Mouse (Mus musculus) G1E (cell line): ENCODE measurements at regions not wholly inside any gene's neighbourhood (a gene's known extent, or its start where the extent isn't known, plus 50 kb on each side); places are given as distances from the start of the nearest gene placed in this dataset.

Experiments
- ATAC-seq: 2 replicates; pipeline ENCODE4 v1.8.0; 2016; ENCODE audit warnings: mild to moderate bottlenecking; ENCODE audit not compliant: insufficient number of reproducible peaks, poor library complexity, low FRiP score, severe bottlenecking; ENCODE audit errors: extremely low read depth
- DNase-seq: peaks from one replicate; pipeline ENCODE4 v3.0.0; 2012; ENCODE audit warnings: low spot score
- H3K27me3 ChIP-seq: 2 replicates; pipeline ENCODE4 v1.6.1; 2012; ENCODE audit warnings: mild to moderate bottlenecking, low read length, inconsistent platforms; ENCODE audit not compliant: insufficient read depth
- H3K36me3 ChIP-seq: replicated peaks from 2 replicates; pipeline ENCODE3; 2012; ENCODE audit warnings: mild to moderate bottlenecking, inconsistent platforms
- H3K4me1 ChIP-seq: 2 replicates; pipeline ENCODE4 v1.6.1; 2012; ENCODE audit warnings: low read depth, low read length, inconsistent platforms, mixed read lengths; ENCODE audit not compliant: insufficient read depth
- H3K4me3 ChIP-seq: 2 replicates; pipeline ENCODE4 v1.5.1; 2012; ENCODE audit warnings: low read depth, mild to moderate bottlenecking, inconsistent platforms, low read length, moderate library complexity, mixed read lengths
- H3K9me3 ChIP-seq: replicated peaks from 2 replicates; pipeline ENCODE4 v1.6.1; 2012; ENCODE audit warnings: inconsistent platforms
- CTCF ChIP-seq: IDR thresholded peaks from 2 replicates; pipeline ENCODE4 v1.5.1; 2012; ENCODE audit warnings: low read depth, low read length, inconsistent platforms, mixed read lengths
- GATA1 ChIP-seq: IDR thresholded peaks from 2 replicates; pipeline ENCODE4 v1.6.1; 2012; ENCODE audit warnings: borderline replicate concordance, low read length, inconsistent platforms, mixed read lengths
- GATA2 ChIP-seq: IDR thresholded peaks from 2 replicates; pipeline ENCODE4 v1.6.1; 2012; ENCODE audit warnings: low read depth, low read length, inconsistent platforms, borderline replicate concordance
- POLR2AphosphoS5 ChIP-seq: IDR thresholded peaks from 2 replicates; pipeline ENCODE4 v1.6.1; 2012; ENCODE audit warnings: low read depth, low read length, inconsistent platforms; ENCODE audit not compliant: insufficient replicate concordance
- TAL1 ChIP-seq: conservative IDR thresholded peaks from 2 replicates; pipeline ENCODE4 v1.6.1; 2012; ENCODE audit warnings: low read depth, low read length, inconsistent platforms, mixed read lengths

DNA sequence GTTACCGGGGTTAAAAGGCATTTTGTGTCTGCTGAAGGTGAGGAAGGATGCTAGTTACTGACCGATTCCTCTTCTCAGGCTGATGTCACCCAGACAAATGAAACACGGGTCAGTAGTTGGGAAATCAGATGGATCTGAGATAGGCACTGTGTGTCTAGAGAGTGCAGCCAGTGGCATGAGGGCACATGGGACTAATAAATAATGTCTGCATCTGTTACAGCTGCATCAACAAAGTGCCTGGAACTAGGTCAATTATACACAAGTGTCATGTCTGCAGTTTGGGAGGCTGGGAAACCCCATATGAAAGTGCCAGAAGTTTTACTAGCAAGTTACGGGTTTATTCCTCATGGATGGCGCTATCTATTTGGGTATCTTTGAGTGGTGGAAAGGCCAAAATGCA lies 68.8 kb downstream of the Cxcl12 start:
- no peak for DNase-seq

DNA sequence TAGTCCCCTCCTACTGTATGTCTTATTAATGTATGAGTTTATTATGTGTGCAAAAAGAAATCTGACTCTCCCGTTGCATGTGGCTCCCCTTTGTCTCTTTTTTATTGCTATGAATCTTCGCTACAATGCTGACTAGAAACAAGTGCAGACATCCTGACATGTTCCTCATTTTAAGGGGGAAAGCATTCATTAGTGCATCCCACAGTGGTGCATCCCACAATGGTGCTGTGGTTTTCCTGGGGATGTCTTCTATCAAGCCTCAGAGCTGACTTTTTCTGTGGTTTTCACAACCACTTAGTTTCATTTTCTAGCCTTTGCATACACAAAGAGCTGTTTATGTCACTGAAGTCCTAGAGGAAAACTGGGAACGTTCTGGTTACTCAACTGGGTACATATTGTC lies 72.9 kb downstream of the Cxcl12 start:
- Histone ChIP-seq H3K4me1 (no peaks in the 10 kb centered on the region), H3K27me3 (no peaks in the 10 kb centered on the region), H3K4me3 (no peak overlapping the region), H3K36me3 (no peaks in the 10 kb centered on the region), H3K9me3 (peaks cover 54% of the 10 kb centered on the region)
- DNase-seq = no peak
- no peak for TF ChIP-seq GATA1
- no peak for TF ChIP-seq GATA2
- TF ChIP-seq CTCF = no peak
- no peak for TF ChIP-seq TAL1
- TF ChIP-seq POLR2AphosphoS5 = no peak
- no peak for ATAC-seq

More for the DNA sequence above, 68.8 kb downstream of the Cxcl12 start:
- Histone ChIP-seq H3K9me3 (peaks cover 38% of the 10 kb centered on the region), H3K27me3 (no peaks in the 10 kb centered on the region), H3K4me1 (no peaks in the 10 kb centered on the region), H3K36me3 (no peaks in the 10 kb centered on the region), H3K4me3 (no peak overlapping the region)
- no peak for TF ChIP-seq GATA1
- no peak for TF ChIP-seq POLR2AphosphoS5
- no peak for TF ChIP-seq CTCF
- TF ChIP-seq TAL1 = no peak
- no peak for ATAC-seq

DNA sequence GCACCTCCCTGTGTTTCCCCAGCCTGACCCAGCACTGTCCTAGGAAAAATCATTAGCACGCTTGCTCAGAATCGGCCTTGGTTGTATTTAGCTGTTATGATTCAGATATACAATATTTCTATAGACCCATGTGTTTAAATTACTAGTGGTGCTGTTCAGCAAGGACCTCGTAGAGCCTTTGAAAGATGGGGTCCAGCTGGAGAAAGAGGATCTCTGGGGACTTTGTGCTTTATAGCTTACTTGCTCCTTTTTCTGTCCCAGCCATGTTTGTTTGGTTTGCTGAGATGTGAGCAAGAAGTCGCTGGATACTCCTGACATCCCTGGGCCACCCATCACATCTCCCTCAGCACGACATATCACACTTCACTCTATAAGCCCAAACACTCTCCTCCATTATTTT lies 77.1 kb downstream of the Cxcl12 start:
- Histone ChIP-seq H3K4me3 (no peak overlapping the region), H3K4me1 (no peaks in the 10 kb centered on the region), H3K36me3 (no peaks in the 10 kb centered on the region), H3K9me3 (peaks cover 65% of the 10 kb centered on the region), H3K27me3 (no peaks in the 10 kb centered on the region)
- ATAC-seq (no peak), DNase-seq (no peak)
- TF ChIP-seq TAL1 (no peak), POLR2AphosphoS5 (no peak), CTCF (no peak), GATA1 (no peak), GATA2 (no peak)

DNA sequence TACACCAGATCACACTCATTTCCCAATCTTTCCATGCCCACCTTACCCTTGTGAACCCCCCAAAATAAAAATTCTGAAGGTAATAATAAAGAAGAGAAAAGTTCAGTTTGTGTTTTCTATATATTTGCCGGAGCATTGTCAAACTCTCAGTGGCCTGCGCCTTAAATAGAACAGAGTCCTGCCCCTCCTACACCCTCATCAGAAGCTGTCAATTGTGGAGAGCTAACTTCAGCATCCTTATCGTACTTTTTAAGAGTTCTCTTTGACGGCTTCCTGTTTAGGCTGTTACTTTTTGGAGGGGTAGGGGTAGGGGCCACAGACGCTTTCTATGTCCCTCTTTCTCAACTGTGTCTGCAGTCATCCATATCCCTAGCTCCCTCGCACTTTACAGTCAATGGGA lies 77.5 kb downstream of the Cxcl12 start:
- DNase-seq (no peak), ATAC-seq (no peak)
- no peaks in the 10 kb centered on the region for H3K36me3 ChIP-seq
- H3K27me3 ChIP-seq = no peaks in the 10 kb centered on the region
- H3K9me3 ChIP-seq = peaks cover 67% of the 10 kb centered on the region
- no peak overlapping the region for H3K4me3 ChIP-seq
- TF ChIP-seq GATA2 (no peak), POLR2AphosphoS5 (no peak), CTCF (no peak), GATA1 (no peak), TAL1 (no peak)
- H3K4me1 ChIP-seq = no peaks in the 10 kb centered on the region

DNA sequence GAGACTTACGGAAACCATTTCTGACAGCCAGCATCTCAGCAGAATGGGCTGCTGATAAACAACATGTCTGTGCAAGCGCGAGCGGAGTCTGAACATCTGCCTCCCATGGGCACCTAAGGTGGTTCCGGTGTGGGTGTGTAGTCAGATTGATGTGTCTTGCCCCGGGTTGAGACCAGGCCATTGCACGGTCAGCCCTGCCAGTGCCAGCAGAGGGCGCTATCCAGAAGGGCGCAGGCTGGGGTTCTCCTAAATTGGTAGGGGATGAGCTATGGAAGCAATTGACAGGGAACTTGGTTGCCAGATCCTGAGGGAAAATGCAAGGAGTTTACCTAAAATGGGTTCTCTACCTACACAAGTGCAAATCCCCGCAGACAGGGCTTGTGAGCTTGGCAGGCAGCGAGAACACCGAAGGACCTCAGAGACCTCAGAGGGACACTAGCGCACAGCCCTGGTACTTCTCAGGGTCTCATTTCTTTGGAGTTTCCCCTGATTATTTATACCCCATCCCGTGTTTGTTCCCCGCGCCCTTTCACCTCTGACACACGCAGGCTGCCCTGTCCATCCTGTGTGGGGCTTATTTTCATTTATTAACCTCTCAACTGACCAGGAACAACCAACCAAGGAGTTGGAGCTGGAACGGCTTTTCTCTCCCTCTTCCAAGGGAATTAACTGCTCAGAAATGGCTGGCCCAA lies 81.0 kb downstream of the Cxcl12 start:
- ATAC-seq = no peak
- no peak overlapping the region for H3K4me3 ChIP-seq

DNA sequence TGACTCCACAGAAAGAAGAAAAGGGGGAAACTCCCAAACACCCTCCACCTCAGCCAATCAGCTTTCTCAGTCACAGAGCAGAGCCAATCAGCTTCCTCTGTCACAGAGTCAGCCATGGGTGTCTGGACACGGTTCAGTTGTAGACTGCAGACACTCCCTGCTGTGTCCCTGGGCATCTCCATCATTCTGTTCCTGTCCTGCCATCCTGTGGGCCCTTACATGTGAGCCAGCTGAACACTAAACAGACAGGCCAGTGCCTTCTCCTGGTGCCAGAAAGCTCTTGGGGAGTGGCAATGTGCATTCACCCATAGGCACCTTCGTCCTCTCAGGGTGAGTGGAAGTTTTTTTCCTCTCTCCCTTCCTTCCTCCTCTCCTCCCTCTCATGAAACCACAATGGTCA lies 81.7 kb downstream of the Cxcl12 start:
- ATAC-seq (no peak), DNase-seq (no peak)
- TF ChIP-seq CTCF (no peak), POLR2AphosphoS5 (no peak), GATA1 (no peak), GATA2 (no peak), TAL1 (no peak)
- H3K27me3 ChIP-seq = no peaks in the 10 kb centered on the region
- no peak overlapping the region for H3K4me3 ChIP-seq
- no peaks in the 10 kb centered on the region for H3K4me1 ChIP-seq
- H3K9me3 ChIP-seq = peaks cover 75% of the 10 kb centered on the region
- H3K36me3 ChIP-seq = no peaks in the 10 kb centered on the region

More for the DNA sequence above, 81.0 kb downstream of the Cxcl12 start:
- Histone ChIP-seq H3K4me1 (no peaks in the 10 kb centered on the region), H3K36me3 (no peaks in the 10 kb centered on the region), H3K9me3 (peaks cover 73% of the 10 kb centered on the region), H3K27me3 (no peaks in the 10 kb centered on the region)
- no peak for TF ChIP-seq CTCF
- no peak for TF ChIP-seq GATA1
- no peak for TF ChIP-seq POLR2AphosphoS5
- TF ChIP-seq GATA2 = no peak
- no peak for TF ChIP-seq TAL1
- no peak for DNase-seq

DNA sequence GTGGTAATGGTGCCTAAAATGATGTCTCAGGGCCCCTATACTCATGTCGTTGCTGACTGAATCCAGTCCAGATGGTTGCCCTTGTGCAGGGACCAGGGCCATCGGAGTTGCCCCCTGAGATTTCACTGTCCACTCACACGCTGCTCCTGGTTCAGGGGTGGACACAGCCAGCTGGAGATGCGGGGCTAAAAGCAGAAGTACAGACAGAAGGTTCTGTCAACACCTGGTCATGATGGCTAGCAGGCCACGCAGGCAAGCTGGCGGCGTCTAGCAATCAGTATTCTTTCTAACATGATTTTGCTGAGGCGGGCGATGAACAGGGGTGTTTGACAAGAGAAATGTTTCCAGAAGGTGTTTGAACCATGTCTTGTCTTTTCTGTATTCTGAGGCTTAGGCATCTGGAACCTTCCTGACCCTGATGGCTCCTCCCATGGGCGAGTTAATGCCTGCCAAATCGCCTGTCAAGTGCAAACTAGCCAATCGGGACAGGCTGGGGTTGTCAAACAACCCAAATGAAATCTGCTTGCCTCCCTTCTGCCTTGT lies 83.1 kb downstream of the Cxcl12 start:
- TF ChIP-seq TAL1 (no peak), GATA1 (no peak), CTCF (no peak), POLR2AphosphoS5 (no peak), GATA2 (no peak)
- Histone ChIP-seq H3K4me3 (no peak overlapping the region), H3K36me3 (no peaks in the 10 kb centered on the region), H3K4me1 (no peaks in the 10 kb centered on the region), H3K27me3 (no peaks in the 10 kb centered on the region), H3K9me3 (peaks cover 68% of the 10 kb centered on the region)
- ATAC-seq = no peak
- DNase-seq = no peak
